In genomic region chr16:88823736-88824135, GRCm38 (mm10) we compare ENCODE assay signal across 11 mouse cellular contexts. TPM values are rescaled to one million over a fixed set of nuclear protein-coding genes. Genes with fewer than 3 reads are reported as not detected.
A peak's percentile ranks its signal among the peaks of the same experiment; 100 is the strongest.
DNase-seq lines count a peak whose midpoint lies in the region; ATAC-seq lines count a peak whose summit lies in the region.
"Had no signal": no experiment of that assay in that cellular context is flagged by ENCODE, and none has a peak within 500 bp of the region (broad histone marks: within the 10 kb centered on the region; RNA-seq: fewer than 3 reads in every experiment).

No protein-coding gene starts in this region.

- WGBS in forebrain, embryonic 11.5 days = 74% methylated on average over 3 of the region's 3 CpGs
- 68% methylated on average over 3 of the region's 3 CpGs for WGBS in forebrain, embryonic 16.5 days
- WGBS in limb, embryonic 11.5 days = 87% methylated on average over 3 of the region's 3 CpGs
- WGBS in limb, embryonic 10.5 days = 89% methylated on average over 3 of the region's 3 CpGs
- WGBS in large intestine, adult 2 months = 73% methylated on average over 3 of the region's 3 CpGs

- no peak for DNase-seq in forebrain, embryonic 11.5 days (ENCODE audit: low spot score)
- DNase-seq in limb, embryonic 11.5 days (ENCODE audit: low spot score) = no peak
- DNase-seq in limb, embryonic 10.5 days (ENCODE audit: low spot score) = no peak
- DNase-seq in NIH3T3 (ENCODE audit: low read depth) = peak; percentile 14
- DNase-seq in large intestine, adult 2 months (ENCODE audit: low read depth, low spot score) = peak; percentile 43
- DNase-seq in right cerebral cortex, adult 18-20 months = no peak
- no peak for DNase-seq in MN1 (ENCODE audit: low spot score)

- no peaks in the 10 kb centered on the region for H3K4me1 ChIP-seq in forebrain, embryonic 11.5 days (replicated peaks; ENCODE audit: control insufficient read depth, insufficient read depth, low read length)
- no peaks in the 10 kb centered on the region for H3K4me1 ChIP-seq in forebrain, embryonic 16.5 days (replicated peaks; ENCODE audit: control insufficient read depth, insufficient read depth, low read length)
- no peaks in the 10 kb centered on the region for H3K4me1 ChIP-seq in limb, embryonic 11.5 days (ENCODE audit: control insufficient read depth, insufficient read depth, low read length)
- H3K4me1 ChIP-seq in limb, embryonic 10.5 days = peaks cover 17% of the 10 kb centered on the region
- H3K4me1 ChIP-seq: neural tube, embryonic 12.5 days had no signal

- H3K9me3 ChIP-seq in forebrain, embryonic 11.5 days (ENCODE audit: control insufficient read depth, low read length) = no peaks in the 10 kb centered on the region
- H3K9me3 ChIP-seq in forebrain, embryonic 16.5 days (ENCODE audit: control insufficient read depth, low read length) = no peaks in the 10 kb centered on the region
- H3K9me3 ChIP-seq in limb, embryonic 11.5 days (ENCODE audit: control insufficient read depth, low read length) = no peaks in the 10 kb centered on the region
- no peaks in the 10 kb centered on the region for H3K9me3 ChIP-seq in limb, embryonic 10.5 days (replicated peaks)
- H3K9me3 ChIP-seq: neural tube, embryonic 12.5 days had no signal

- H3K9ac ChIP-seq in forebrain, embryonic 11.5 days (ENCODE audit: low read length) = no peak overlapping the region
- no peak overlapping the region for H3K9ac ChIP-seq in forebrain, embryonic 16.5 days (replicated peaks; ENCODE audit: low read depth, low read length)
- no peak overlapping the region for H3K9ac ChIP-seq in limb, embryonic 11.5 days (ENCODE audit: low read length)
- H3K9ac ChIP-seq: neural tube, embryonic 12.5 days had no signal

- H3K4me2 ChIP-seq in forebrain, embryonic 11.5 days (ENCODE audit: low read depth, low read length, severe bottlenecking) = no peak overlapping the region
- no peak overlapping the region for H3K4me2 ChIP-seq in forebrain, embryonic 16.5 days (ENCODE audit: low read length)
- H3K4me2 ChIP-seq in limb, embryonic 11.5 days (ENCODE audit: low read depth, severe bottlenecking) = no peak overlapping the region
- H3K4me2 ChIP-seq: neural tube, embryonic 12.5 days had no signal

- ATAC-seq in forebrain, embryonic 11.5 days (replicated peaks; ENCODE audit: low FRiP score) = peak; percentile 64
- no peak for ATAC-seq in forebrain, embryonic 16.5 days
- 0 out of 2 replicates have a peak, but pooled peaks have one; percentile 31 for ATAC-seq in limb, embryonic 11.5 days (ENCODE audit: insufficient number of reproducible peaks, low FRiP score, low TSS enrichment, low read depth)

- H3K4me3 ChIP-seq in forebrain, embryonic 11.5 days (ENCODE audit: low read depth, low read length) = no peak overlapping the region
- no peak overlapping the region for H3K4me3 ChIP-seq in forebrain, embryonic 16.5 days (replicated peaks; ENCODE audit: low read length)
- no peak overlapping the region for H3K4me3 ChIP-seq in limb, embryonic 11.5 days (ENCODE audit: low read depth, low read length)
- no peak overlapping the region for H3K4me3 ChIP-seq in limb, embryonic 10.5 days
- H3K4me3 ChIP-seq: neural tube, embryonic 12.5 days had no signal

- no peak overlapping the region for H3K27ac ChIP-seq in forebrain, embryonic 11.5 days (ENCODE audit: low read depth, low read length)
- no peak overlapping the region for H3K27ac ChIP-seq in forebrain, embryonic 16.5 days (ENCODE audit: low read length)
- H3K27ac ChIP-seq in limb, embryonic 11.5 days (replicated peaks; ENCODE audit: low read depth, low read length) = no peak overlapping the region
- H3K27ac ChIP-seq in limb, embryonic 10.5 days = no peak overlapping the region
- H3K27ac ChIP-seq: neural tube, embryonic 12.5 days had no signal

- no peaks in the 10 kb centered on the region for H3K27me3 ChIP-seq in forebrain, embryonic 11.5 days (ENCODE audit: control insufficient read depth, insufficient read depth, low read length)
- no peaks in the 10 kb centered on the region for H3K27me3 ChIP-seq in forebrain, embryonic 16.5 days (replicated peaks; ENCODE audit: control insufficient read depth, insufficient read depth, low read length)
- no peaks in the 10 kb centered on the region for H3K27me3 ChIP-seq in limb, embryonic 11.5 days (ENCODE audit: control insufficient read depth, insufficient read depth, low read length)
- H3K27me3 ChIP-seq in limb, embryonic 10.5 days (ENCODE audit: low read depth, poor library complexity, severe bottlenecking) = no peaks in the 10 kb centered on the region
- H3K27me3 ChIP-seq: neural tube, embryonic 12.5 days had no signal

- H3K36me3 ChIP-seq in forebrain, embryonic 11.5 days (ENCODE audit: control insufficient read depth, insufficient read depth, low read length) = no peaks in the 10 kb centered on the region
- H3K36me3 ChIP-seq in forebrain, embryonic 16.5 days (ENCODE audit: control insufficient read depth, insufficient read depth) = no peaks in the 10 kb centered on the region
- H3K36me3 ChIP-seq in limb, embryonic 11.5 days (ENCODE audit: control insufficient read depth, insufficient read depth, low read length) = no peaks in the 10 kb centered on the region
- H3K36me3 ChIP-seq in limb, embryonic 10.5 days = no peaks in the 10 kb centered on the region
- H3K36me3 ChIP-seq: neural tube, embryonic 12.5 days had no signal

RNA-seq across cellular contexts. Expression of gene Krtap14, which starts 2.2 kb away (rescaled TPM):
- polyA plus RNA-seq in forebrain, embryonic 11.5 days (2014; fragmentation: Nextera tagmentation; extraction: Ambion mirVana) = not detected in 2 replicates
- not detected in 2 replicates for polyA plus RNA-seq in forebrain, embryonic 16.5 days (2015; fragmentation: Nextera tagmentation; extraction: Ambion mirVana)
- not detected in 2 replicates for polyA plus RNA-seq in limb, embryonic 11.5 days (2014; fragmentation: Nextera tagmentation; extraction: Ambion mirVana)
- polyA plus RNA-seq in limb, embryonic 10.5 days (2016; fragmentation: Nextera tagmentation; extraction: Ambion mirVana) = not detected in 2 replicates
- polyA plus RNA-seq in large intestine, adult 2 months (2012; rRNA removed) = not detected in 2 replicates
- polyA plus RNA-seq: frontal cortex, adult 2 months; neural tube, embryonic 12.5 days; urinary bladder, adult 2 months had no signal

RNA-seq across cellular contexts. Expression of gene Krtap15, which starts 3.7 kb away (rescaled TPM):
- not detected in 2 replicates for polyA plus RNA-seq in forebrain, embryonic 11.5 days (2014; fragmentation: Nextera tagmentation; extraction: Ambion mirVana)
- not detected in 2 replicates for polyA plus RNA-seq in forebrain, embryonic 16.5 days (2015; fragmentation: Nextera tagmentation; extraction: Ambion mirVana)
- polyA plus RNA-seq in limb, embryonic 11.5 days (2014; fragmentation: Nextera tagmentation; extraction: Ambion mirVana) = 0.23 TPM in 1 of 2 replicates, not detected in the other
- not detected in 2 replicates for polyA plus RNA-seq in limb, embryonic 10.5 days (2016; fragmentation: Nextera tagmentation; extraction: Ambion mirVana)
- polyA plus RNA-seq in large intestine, adult 2 months (2012; rRNA removed) = not detected in 2 replicates
- polyA plus RNA-seq: frontal cortex, adult 2 months; neural tube, embryonic 12.5 days; urinary bladder, adult 2 months had no signal

RNA-seq across cellular contexts. Expression of gene Gm20741, which starts 11.7 kb away (rescaled TPM):
- polyA plus RNA-seq in forebrain, embryonic 11.5 days (2014; fragmentation: Nextera tagmentation; extraction: Ambion mirVana) = not detected in 2 replicates
- polyA plus RNA-seq in forebrain, embryonic 16.5 days (2015; fragmentation: Nextera tagmentation; extraction: Ambion mirVana) = not detected in 2 replicates
- polyA plus RNA-seq in limb, embryonic 11.5 days (2014; fragmentation: Nextera tagmentation; extraction: Ambion mirVana) = not detected in 2 replicates
- polyA plus RNA-seq in limb, embryonic 10.5 days (2016; fragmentation: Nextera tagmentation; extraction: Ambion mirVana) = not detected in 2 replicates
- polyA plus RNA-seq in large intestine, adult 2 months (2012; rRNA removed) = not detected in 2 replicates
- polyA plus RNA-seq: frontal cortex, adult 2 months; neural tube, embryonic 12.5 days; urinary bladder, adult 2 months had no signal

RNA-seq across cellular contexts. Expression of gene Krtap19-1, which starts 45.5 kb away (rescaled TPM):
- polyA plus RNA-seq in forebrain, embryonic 11.5 days (2014; fragmentation: Nextera tagmentation; extraction: Ambion mirVana) = not detected in 2 replicates
- polyA plus RNA-seq in forebrain, embryonic 16.5 days (2015; fragmentation: Nextera tagmentation; extraction: Ambion mirVana) = not detected in 2 replicates
- not detected in 2 replicates for polyA plus RNA-seq in limb, embryonic 11.5 days (2014; fragmentation: Nextera tagmentation; extraction: Ambion mirVana)
- not detected in 2 replicates for polyA plus RNA-seq in limb, embryonic 10.5 days (2016; fragmentation: Nextera tagmentation; extraction: Ambion mirVana)
- polyA plus RNA-seq in large intestine, adult 2 months (2012; rRNA removed) = not detected in 2 replicates
- polyA plus RNA-seq: frontal cortex, adult 2 months; neural tube, embryonic 12.5 days; urinary bladder, adult 2 months had no signal

RNA-seq across cellular contexts. Expression of gene Gm5965, which starts 46.0 kb away (rescaled TPM):
- polyA plus RNA-seq in forebrain, embryonic 11.5 days (2014; fragmentation: Nextera tagmentation; extraction: Ambion mirVana) = not detected in 2 replicates
- polyA plus RNA-seq in forebrain, embryonic 16.5 days (2015; fragmentation: Nextera tagmentation; extraction: Ambion mirVana) = not detected in 2 replicates
- polyA plus RNA-seq in limb, embryonic 11.5 days (2014; fragmentation: Nextera tagmentation; extraction: Ambion mirVana) = not detected in 2 replicates
- polyA plus RNA-seq in limb, embryonic 10.5 days (2016; fragmentation: Nextera tagmentation; extraction: Ambion mirVana) = not detected in 2 replicates
- polyA plus RNA-seq in large intestine, adult 2 months (2012; rRNA removed) = not detected in 2 replicates
- polyA plus RNA-seq: frontal cortex, adult 2 months; neural tube, embryonic 12.5 days; urinary bladder, adult 2 months had no signal

Comparison
In these comparisons a context has a peak if more than half of its experiments do, and no peak if none do; other contexts are left out.
1. DNase-seq: peak in NIH3T3 (single experiment) and large intestine, adult 2 months (single experiment); none in forebrain, embryonic 11.5 days (single experiment), limb, embryonic 11.5 days (single experiment), limb, embryonic 10.5 days (single experiment), right cerebral cortex, adult 18-20 months (single experiment) and MN1 (single experiment).